Mouse (Mus musculus): ENCODE results near the gene Klhl8. TPM values are rescaled to one million over a fixed set of nuclear protein-coding genes. Genes with fewer than 3 reads are reported as not detected.

Gene Klhl8
- total and polyA plus RNA-seq, 3 experiments: 5.6 to 6.2 TPM; not detected in 1

DNA sequence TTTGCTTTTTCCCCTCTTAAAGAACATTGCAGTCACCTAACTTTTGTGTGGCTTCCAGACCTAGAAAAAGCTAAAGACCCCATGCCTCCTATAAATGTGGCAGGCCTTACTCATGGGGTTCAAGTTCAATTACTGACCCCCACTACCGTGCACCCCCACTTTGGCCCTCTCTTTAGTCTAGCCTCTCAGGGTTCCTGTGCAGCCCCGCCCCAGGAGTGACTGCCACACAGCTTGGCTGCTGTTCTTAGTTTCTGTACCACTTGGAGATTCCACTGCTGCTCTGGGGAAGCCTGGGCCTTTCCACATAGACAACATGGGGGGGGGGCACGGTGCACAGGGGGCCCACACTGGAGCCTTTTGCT, 71.8 kb downstream of the Klhl8 start:
- Histone ChIP-seq H3K4me1 (ENCODE audit: control insufficient read depth in 1 of 2, insufficient read depth in 2 of 2, low read length in 2 of 2) (no peaks in the 10 kb centered on the region), H3K4me3 (ENCODE audit: control insufficient read depth in 1 of 2, insufficient read depth in 1 of 2, low read depth in 2 of 2, low read length in 2 of 2) (no peak overlapping the region), H3K9me3 (replicated peaks; ENCODE audit: insufficient read depth, low read length) (no peaks in the 10 kb centered on the region), H3K27me3 (ENCODE audit: control insufficient read depth in 1 of 2, insufficient read depth in 2 of 2, low read length in 2 of 2) (no peaks in the 10 kb centered on the region), H3K27ac (ENCODE audit: control insufficient read depth, low read depth, low read length) (no peak overlapping the region), H3K79me2 (ENCODE audit: control insufficient read depth, insufficient read depth, low read length, poor library complexity) (no peaks in the 10 kb centered on the region), H3K36me3 (ENCODE audit: control insufficient read depth in 1 of 2, insufficient read depth in 2 of 2, low read length in 2 of 2) (peaks cover 0 to 10% of the 10 kb centered on the region in 2 experiments; a peak in 2 of 4 replicates), H3K9ac (ENCODE audit: control insufficient read depth, low read depth, low read length, poor library complexity, severe bottlenecking) (no peak overlapping the region)
- DNase-seq (ENCODE audit: low read depth, low spot score): no peak
- TF ChIP-seq SMC3 (IDR thresholded peaks at IDR 0.05; ENCODE audit: low read depth, low read length): no peak
- no peak for TF ChIP-seq SIN3A (IDR thresholded peaks at IDR 0.05; ENCODE audit: low read length)
- TF ChIP-seq MAFK (IDR thresholded peaks at IDR 0.05; ENCODE audit: borderline replicate concordance, low read depth, low read length): no peak
- no peak for TF ChIP-seq RAD21 (IDR thresholded peaks at IDR 0.05; ENCODE audit: low read depth, low read length)
- TF ChIP-seq UBTF (IDR thresholded peaks at IDR 0.05; ENCODE audit: borderline replicate concordance, insufficient read depth, low read depth, low read length): no peak
- TF ChIP-seq POLR2A (IDR thresholded peaks at IDR 0.05; ENCODE audit: control insufficient read depth in 1 of 2, insufficient read depth in 1 of 2, low read depth in 1 of 2, low read length in 2 of 2, poor library complexity in 1 of 2): no peak
- TF ChIP-seq USF1 (IDR thresholded peaks at IDR 0.05; ENCODE audit: low read depth, low read length): no peak
- TF ChIP-seq GABPA (IDR thresholded peaks at IDR 0.05; ENCODE audit: low read depth, low read length): no peak
- TF ChIP-seq GATA1 (IDR thresholded peaks at IDR 0.05; ENCODE audit: low read depth, low read length): no peak
- no peak for TF ChIP-seq EP300 (IDR thresholded peaks at IDR 0.05; ENCODE audit: low read depth in 1 of 2, low read length in 2 of 2)
- TF ChIP-seq BHLHE40 (IDR thresholded peaks at IDR 0.05; ENCODE audit: borderline replicate concordance, low read depth, low read length): no peak
- TF ChIP-seq ZC3H11A (IDR thresholded peaks at IDR 0.05; ENCODE audit: low read depth, low read length): no peak

DNA sequence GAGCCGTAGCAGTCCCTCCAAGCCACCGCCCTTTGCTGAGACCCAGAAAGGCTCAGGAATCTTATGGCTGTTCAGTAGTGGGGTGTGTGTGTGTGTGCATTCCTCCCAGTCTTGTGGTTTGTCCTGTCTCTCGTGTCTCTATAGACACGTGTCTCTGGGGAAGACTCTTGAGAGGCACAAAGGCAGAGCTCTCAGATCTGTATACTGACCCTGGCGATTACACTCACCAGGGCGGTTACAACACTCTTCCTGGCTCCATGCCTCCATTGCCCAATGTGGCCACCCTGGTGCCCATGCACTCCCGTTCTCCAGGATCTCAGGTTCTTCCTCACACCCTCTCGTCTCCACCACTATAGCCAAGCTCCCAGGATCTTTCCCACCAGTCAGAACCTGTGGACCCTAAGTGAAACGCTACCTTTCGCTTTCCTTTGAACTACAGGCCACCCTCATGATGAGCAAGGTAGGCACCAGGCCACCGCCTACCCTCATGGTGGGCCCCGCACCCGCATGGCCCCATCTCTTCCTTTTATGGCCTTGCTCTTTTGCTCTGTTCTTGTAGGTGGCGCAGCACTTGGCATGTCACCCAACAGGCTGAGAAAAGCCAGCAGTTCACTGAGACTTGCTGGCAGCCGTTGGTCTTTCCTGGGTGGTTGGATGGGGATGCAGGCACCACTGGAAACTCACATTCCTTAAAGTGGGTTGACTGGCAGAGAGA, 72.4 kb downstream of the Klhl8 start:
- Histone ChIP-seq H3K79me2 (ENCODE audit: control insufficient read depth, insufficient read depth, low read length, poor library complexity) (no peaks in the 10 kb centered on the region), H3K9me3 (replicated peaks; ENCODE audit: insufficient read depth, low read length) (no peaks in the 10 kb centered on the region), H3K4me1 (ENCODE audit: control insufficient read depth in 1 of 2, insufficient read depth in 2 of 2, low read length in 2 of 2) (no peaks in the 10 kb centered on the region), H3K36me3 (ENCODE audit: control insufficient read depth in 1 of 2, insufficient read depth in 2 of 2, low read length in 2 of 2) (peaks cover 0 to 10% of the 10 kb centered on the region in 2 experiments; a peak in 2 of 4 replicates), H3K9ac (ENCODE audit: control insufficient read depth, low read depth, low read length, poor library complexity, severe bottlenecking) (no peak overlapping the region), H3K4me3 (ENCODE audit: control insufficient read depth in 1 of 2, insufficient read depth in 1 of 2, low read depth in 2 of 2, low read length in 2 of 2) (no peak overlapping the region), H3K27ac (ENCODE audit: control insufficient read depth, low read depth, low read length) (no peak overlapping the region), H3K27me3 (ENCODE audit: control insufficient read depth in 1 of 2, insufficient read depth in 2 of 2, low read length in 2 of 2) (no peaks in the 10 kb centered on the region)
- TF ChIP-seq CTCF (IDR thresholded peaks at IDR 0.05 in 2 of 3, conservative IDR thresholded peaks at IDR 0.05 in 1 of 3; ENCODE audit: control insufficient read depth in 1 of 3, insufficient read depth in 1 of 3, low read depth in 2 of 3, low read length in 3 of 3, poor library complexity in 1 of 3, severe bottlenecking in 1 of 3) (no peak), NRF1 (IDR thresholded peaks at IDR 0.05; ENCODE audit: insufficient read depth, low read depth, low read length, poor library complexity, severe bottlenecking) (no peak), SMC3 (IDR thresholded peaks at IDR 0.05; ENCODE audit: low read depth, low read length) (no peak), ZKSCAN1 (IDR thresholded peaks at IDR 0.05; ENCODE audit: low read depth, low read length) (no peak), ETS1 (IDR thresholded peaks at IDR 0.05; ENCODE audit: low read depth, low read length) (no peak), BHLHE40 (IDR thresholded peaks at IDR 0.05; ENCODE audit: borderline replicate concordance, low read depth, low read length) (no peak), TAL1 (IDR thresholded peaks at IDR 0.05; ENCODE audit: low read length) (no peak), UBTF (IDR thresholded peaks at IDR 0.05; ENCODE audit: borderline replicate concordance, insufficient read depth, low read depth, low read length) (no peak), ZMIZ1 (IDR thresholded peaks at IDR 0.05; ENCODE audit: low read depth, low read length) (no peak), ELF1 (IDR thresholded peaks at IDR 0.05; ENCODE audit: low read depth, low read length) (no peak), POLR2AphosphoS5 (IDR thresholded peaks at IDR 0.05; ENCODE audit: borderline replicate concordance, low read depth, low read length) (no peak), ZC3H11A (IDR thresholded peaks at IDR 0.05; ENCODE audit: low read depth, low read length) (no peak), MAZ (IDR thresholded peaks at IDR 0.05; ENCODE audit: low read depth, low read length) (no peak), EP300 (IDR thresholded peaks at IDR 0.05; ENCODE audit: low read depth in 1 of 2, low read length in 2 of 2) (no peak), TCF12 (IDR thresholded peaks at IDR 0.05; ENCODE audit: low read depth, low read length) (no peak), TBP (IDR thresholded peaks at IDR 0.05; ENCODE audit: low read depth, low read length) (no peak), MAX (IDR thresholded peaks at IDR 0.05; ENCODE audit: low read length) (no peak)
- DNase-seq (ENCODE audit: low read depth, low spot score): no peak
